Mouse (Mus musculus) right cerebral cortex, adult 18-20 months (tissue): ENCODE results near the gene Rimkla.
A peak's percentile ranks its signal among the peaks of the same experiment; 100 is the strongest.
"Not testable (repeated sequence)": the region's sequence is repeated elsewhere in the genome, so short reads cannot be mapped to it uniquely, and the experiment has no call there.

Experiments
- DNase-seq: peaks from one replicate; pipeline ENCODE4 v3.0.0; 2022; ENCODE audit warnings: mixed read lengths

Gene Rimkla

GRCm38 (mm10) chr4:119492291-119492932, at the start of gene Rimkla:
Rimkla (minus strand) TSS chr4:119492628.
- DNase-seq = peak; percentile 64

GRCm38 (mm10) chr4:119540533-119540890, 48.1 kb upstream of the Rimkla start:
- DNase-seq = no peak

GRCm38 (mm10) chr4:119539836-119540532, 47.6 kb upstream of the Rimkla start:
- peak; percentile 41 for DNase-seq

GRCm38 (mm10) chr4:119539031-119539824, 46.8 kb upstream of the Rimkla start, which contains the start of gene Frg2f1:
Frg2f1 (minus strand) TSS chr4:119539529.
- DNase-seq = peak; percentile 95

GRCm38 (mm10) chr4:119537436-119537835, 45.0 kb upstream of the Rimkla start:
- no peak for DNase-seq

GRCm38 (mm10) chr4:119536615-119537014, 44.2 kb upstream of the Rimkla start, which contains the start of gene Foxj3:
Foxj3 (plus strand) TSS chr4:119537004.
- not testable (repeated sequence) for DNase-seq

- no peak for DNase-seq
These were observed 42.7 kb upstream of the Rimkla start for GRCm38 (mm10) chr4:119535103-119535502.

GRCm38 (mm10) chr4:119531813-119532212, 39.4 kb upstream of the Rimkla start:
- no peak for DNase-seq

GRCm38 (mm10) chr4:119526329-119526845, 34.0 kb upstream of the Rimkla start:
- DNase-seq = no peak

- no peak for DNase-seq
These were observed 32.0 kb upstream of the Rimkla start for GRCm38 (mm10) chr4:119524466-119524865.

GRCm38 (mm10) chr4:119524010-119524409, 31.6 kb upstream of the Rimkla start:
- DNase-seq = no peak

- DNase-seq = no peak
These were observed 31.1 kb upstream of the Rimkla start for GRCm38 (mm10) chr4:119523575-119523974.

- DNase-seq = no peak
These were observed 20.3 kb upstream of the Rimkla start for GRCm38 (mm10) chr4:119512731-119513141.

- DNase-seq = no peak
These were observed 19.2 kb upstream of the Rimkla start for GRCm38 (mm10) chr4:119511591-119511990.

- DNase-seq = no peak
These were observed 6.0 kb upstream of the Rimkla start for GRCm38 (mm10) chr4:119498319-119498848.

- DNase-seq = no peak
These were observed 502 bp upstream of the Rimkla start for GRCm38 (mm10) chr4:119492933-119493327.

- no peak for DNase-seq
These were observed 1.6 kb downstream of the Rimkla start for GRCm38 (mm10) chr4:119490806-119491205.

GRCm38 (mm10) chr4:119489666-119490065, 2.8 kb downstream of the Rimkla start:
- DNase-seq = no peak

GRCm38 (mm10) chr4:119484882-119485281, 7.5 kb downstream of the Rimkla start:
- DNase-seq = no peak

GRCm38 (mm10) chr4:119483051-119483450, 9.4 kb downstream of the Rimkla start:
- DNase-seq = no peak

GRCm38 (mm10) chr4:119473150-119473549, 19.3 kb downstream of the Rimkla start:
- DNase-seq = no peak

- DNase-seq = no peak
These were observed 19.9 kb downstream of the Rimkla start for GRCm38 (mm10) chr4:119472545-119472944.
